Mouse (Mus musculus): ENCODE measurements around the gene Ino80e.
"Not testable (repeated sequence)": the region's sequence is repeated elsewhere in the genome, so short reads cannot be mapped to it uniquely, and the experiment has no call there.

The Ino80e gene

DNA sequence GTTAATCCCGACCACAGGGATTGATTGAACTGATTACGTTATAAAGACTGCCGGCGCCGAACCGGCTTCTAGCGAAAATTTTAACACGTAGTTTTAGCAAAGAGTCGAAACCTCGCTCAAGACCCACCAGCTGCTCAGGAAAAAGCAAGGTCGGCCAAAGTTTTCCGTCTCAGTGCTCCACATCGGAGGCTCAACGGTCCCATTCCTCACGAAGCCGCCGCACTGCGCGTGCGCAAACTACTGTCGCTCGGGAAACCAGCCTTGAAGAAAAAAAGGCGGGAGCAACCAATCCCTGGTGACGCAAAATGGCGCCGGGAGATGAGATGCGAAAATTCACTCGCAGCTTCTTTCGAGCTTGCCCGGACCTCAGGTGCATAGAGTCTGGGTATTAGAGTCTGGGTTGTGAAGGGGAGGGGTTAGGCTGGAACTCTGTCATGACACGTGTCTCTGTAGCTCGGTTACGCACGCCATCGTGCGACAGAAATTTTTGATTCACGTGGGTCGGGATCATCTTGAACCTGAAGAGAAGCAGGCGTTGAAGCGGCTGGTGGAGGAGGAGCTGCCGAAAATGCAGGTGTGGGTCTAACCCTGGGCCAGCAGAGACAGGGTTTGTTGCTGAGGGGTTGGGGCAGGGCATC, at the start of gene Ino80e:
Gene Ino80e (minus strand): TSS at position 231 of the 638 bp plus-strand sequence.
- DNase-seq (ENCODE audit: low spot score in 2 of 2): peak; percentile 92 to 95

- no peak for DNase-seq (ENCODE audit: low spot score in 2 of 2)
Observed at GRCm38 (mm10) chr7:126905590-126905989, 43.4 kb upstream of the Ino80e start.

- not testable (repeated sequence) for DNase-seq (ENCODE audit: low spot score in 2 of 2)
Observed at GRCm38 (mm10) chr7:126899781-126900180, 37.6 kb upstream of the Ino80e start.

DNA sequence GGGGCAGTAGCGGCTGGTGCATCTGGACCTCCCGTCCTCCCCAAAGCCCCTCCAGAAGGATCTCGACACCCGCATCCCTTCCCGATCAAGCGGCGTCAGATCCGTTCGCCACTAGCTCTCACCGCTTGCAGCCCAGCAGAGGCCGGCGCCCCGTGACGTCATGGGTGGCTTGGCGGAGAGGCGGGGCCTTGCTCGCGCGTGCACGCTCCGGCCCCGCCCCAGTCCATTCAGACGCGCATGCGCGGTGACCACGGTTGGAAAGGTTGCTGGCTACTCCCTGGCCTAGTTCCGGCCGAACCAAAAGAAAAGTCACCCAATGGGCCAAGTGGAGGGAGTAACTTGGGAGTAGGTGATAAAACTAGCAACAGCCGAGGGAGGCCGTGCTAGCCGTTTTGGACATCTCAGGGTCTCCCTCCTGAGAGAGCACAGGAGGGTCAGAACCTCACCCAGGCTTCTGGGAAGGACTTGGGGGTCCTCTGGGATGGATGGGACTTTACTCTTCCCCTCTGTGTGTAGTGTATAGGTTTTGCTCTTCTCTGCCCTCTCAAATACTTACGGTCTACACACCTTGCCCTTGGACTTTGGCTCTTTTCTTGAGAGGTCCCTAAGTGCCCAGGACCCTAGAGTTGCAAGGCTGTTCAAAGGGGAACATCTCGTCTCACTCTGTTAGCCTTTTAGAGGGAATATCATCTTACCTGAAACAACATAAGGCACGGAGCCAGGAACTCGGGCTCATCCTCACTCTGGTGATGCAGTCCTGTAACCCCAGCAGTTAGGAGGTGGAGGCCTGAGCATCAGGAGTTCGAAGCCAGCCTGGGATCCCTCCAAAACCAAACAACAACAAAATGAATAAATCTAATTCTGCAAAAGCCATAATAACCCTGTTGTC, 36.2 kb upstream of the Ino80e start:
- DNase-seq (ENCODE audit: low spot score in 2 of 2): peak; percentile 90

DNA sequence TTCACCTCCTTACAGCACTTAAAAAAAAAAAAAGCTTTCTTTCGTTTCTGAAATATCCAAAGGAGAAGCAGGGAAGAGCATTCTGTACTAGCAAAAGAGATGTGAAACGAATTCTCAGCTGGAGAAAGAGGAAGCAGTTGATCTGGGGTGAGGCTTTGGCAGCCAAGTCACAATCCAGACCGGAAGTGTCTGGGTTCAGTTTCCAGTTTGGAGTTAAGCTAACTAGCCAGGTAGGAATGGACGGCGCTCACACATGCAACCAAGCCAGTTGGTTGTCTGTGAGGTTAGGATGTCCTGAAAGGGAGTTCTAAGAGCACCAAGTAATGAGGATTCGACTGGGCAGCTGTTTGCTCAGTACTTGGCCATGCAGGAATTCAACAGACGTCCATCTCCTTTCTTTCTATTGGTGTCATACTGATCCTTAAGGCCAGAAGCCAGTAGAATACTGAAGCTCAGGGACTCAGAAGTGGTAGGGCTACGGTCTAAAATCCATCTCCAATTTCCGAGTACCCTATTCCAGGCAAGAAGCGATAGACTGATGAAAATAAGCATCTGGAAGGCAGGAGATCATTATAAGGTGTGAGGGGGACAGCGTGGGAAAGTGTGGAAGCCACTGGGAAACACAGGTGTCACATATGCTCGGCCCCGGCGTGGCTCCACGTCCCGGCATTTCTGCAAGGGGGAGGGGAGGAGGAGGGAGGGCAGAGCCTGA, 35.4 kb upstream of the Ino80e start:
- DNase-seq (ENCODE audit: low spot score in 2 of 2): no peak

GRCm38 (mm10) chr7:126896912-126897311, 34.7 kb upstream of the Ino80e start:
- no peak for DNase-seq (ENCODE audit: low spot score in 2 of 2)

- DNase-seq (ENCODE audit: low spot score in 2 of 2): no peak
Observed at GRCm38 (mm10) chr7:126888852-126889251, 26.7 kb upstream of the Ino80e start.

- no peak for DNase-seq (ENCODE audit: low spot score in 2 of 2)
Observed at GRCm38 (mm10) chr7:126887281-126887680, 25.1 kb upstream of the Ino80e start.

GRCm38 (mm10) chr7:126884286-126885164, 22.3 kb upstream of the Ino80e start, which contains the start of gene Taok2:
TSS of gene Taok2 (minus strand) at chr7:126884703.
- DNase-seq (ENCODE audit: low spot score in 2 of 2): peak; percentile 98

DNA sequence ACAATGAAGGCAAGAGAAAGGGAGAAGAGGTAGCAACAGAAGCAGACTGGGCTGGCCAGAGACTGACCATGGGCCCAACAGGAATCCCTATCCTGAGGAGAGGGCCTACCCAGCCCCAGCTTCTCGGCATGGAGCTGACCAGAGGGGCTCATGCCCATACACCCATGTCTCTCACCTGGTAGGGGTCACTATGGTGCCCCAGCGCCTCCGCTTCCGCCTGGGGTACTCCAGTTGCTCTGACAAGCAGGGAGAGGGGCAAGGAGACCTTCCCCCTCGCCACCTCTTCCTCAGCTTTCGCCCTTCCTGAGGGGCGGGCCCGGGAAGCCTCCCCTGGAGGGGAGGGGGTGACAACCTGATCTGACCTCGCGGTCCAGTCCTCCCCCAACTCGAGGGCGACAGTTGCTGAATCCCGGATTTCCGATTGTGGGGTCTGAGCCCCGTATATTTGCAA, 21.6 kb upstream of the Ino80e start:
- no peak for DNase-seq (ENCODE audit: low spot score in 2 of 2)

DNA sequence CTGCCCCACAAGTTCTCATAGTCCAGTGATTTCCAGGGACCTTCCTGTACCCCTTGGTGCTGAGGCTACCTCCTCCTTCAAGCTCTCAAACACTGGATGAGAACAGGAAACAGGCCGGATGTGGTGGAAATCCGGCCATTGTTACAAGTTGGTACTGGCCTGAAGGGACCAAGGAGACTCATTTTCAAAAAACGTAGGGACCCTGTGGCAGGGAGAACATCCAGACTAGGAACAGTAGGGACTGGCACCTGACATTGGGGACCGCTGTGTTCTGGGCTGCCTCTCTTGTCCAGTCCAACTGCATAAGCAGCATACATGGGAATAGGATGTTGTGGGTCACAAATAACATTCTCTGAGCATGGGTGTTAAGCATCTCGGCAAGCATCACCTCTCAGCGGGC, 18.9 kb upstream of the Ino80e start:
- no peak for DNase-seq (ENCODE audit: low spot score in 2 of 2)

- DNase-seq (ENCODE audit: low spot score in 2 of 2): no peak
Observed at GRCm38 (mm10) chr7:126877239-126877638, 15.1 kb upstream of the Ino80e start.

GRCm38 (mm10) chr7:126870520-126870891, 8.3 kb upstream of the Ino80e start:
- no peak for DNase-seq (ENCODE audit: low spot score in 2 of 2)

- DNase-seq (ENCODE audit: low spot score in 2 of 2): no peak
Observed at GRCm38 (mm10) chr7:126869780-126870519, 7.8 kb upstream of the Ino80e start.

GRCm38 (mm10) chr7:126868003-126868402, 5.8 kb upstream of the Ino80e start:
- DNase-seq (ENCODE audit: low spot score in 2 of 2): no peak

DNA sequence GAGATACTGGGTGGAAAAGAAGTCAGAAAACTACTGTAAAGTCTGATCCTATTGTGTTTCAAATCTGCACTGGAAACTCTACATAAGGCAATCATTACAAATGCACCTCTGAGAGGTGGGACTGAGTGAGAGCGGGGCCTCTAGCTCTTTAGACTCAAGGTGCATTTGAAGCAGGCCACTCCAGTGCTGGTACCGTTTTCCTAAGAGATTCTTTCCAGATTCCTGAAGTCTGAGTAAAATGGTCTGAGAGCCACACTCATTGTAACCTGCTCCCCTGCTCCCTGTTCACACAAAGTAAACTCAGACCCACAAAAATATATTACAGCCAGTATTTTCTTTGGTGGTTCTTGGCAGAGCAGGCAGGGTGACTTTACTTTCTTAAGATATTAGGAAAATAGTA, 5.4 kb upstream of the Ino80e start:
- no peak for DNase-seq (ENCODE audit: low spot score in 2 of 2)

GRCm38 (mm10) chr7:126863791-126864190, 1.6 kb upstream of the Ino80e start:
- no peak for DNase-seq (ENCODE audit: low spot score in 2 of 2)

DNA sequence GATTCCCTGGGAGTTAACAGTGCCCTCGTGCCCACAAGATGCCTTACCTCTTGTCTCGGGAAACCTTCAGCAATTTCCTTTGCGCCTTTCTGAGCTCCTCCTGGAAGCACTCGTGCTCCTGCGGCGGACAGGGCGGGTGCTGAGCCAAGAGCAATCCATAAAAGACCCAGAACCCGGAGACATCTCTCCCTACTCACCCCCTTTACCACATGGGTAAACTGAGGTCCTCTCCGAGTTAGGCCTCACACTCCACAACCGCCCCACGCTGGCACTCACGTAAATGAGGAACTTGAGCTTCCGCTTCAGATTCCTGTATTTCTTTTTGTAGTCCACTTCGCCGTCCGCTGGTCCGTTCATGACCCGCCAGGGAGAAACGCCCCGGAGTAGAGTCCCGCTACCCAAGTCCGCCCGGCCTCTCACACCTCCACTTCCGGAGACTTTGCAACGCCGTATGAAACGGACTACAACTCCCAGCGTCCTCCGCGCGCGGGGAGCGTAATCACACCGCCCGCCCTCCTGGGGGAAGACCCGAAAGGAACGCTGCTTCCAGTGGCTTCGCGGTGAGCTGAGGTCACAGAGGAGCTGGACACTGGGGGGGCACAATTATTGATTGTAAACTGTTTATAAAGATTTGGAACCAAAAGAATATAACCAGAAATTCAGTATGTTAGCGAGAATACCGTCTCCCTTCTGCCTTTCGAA, 597 bp downstream of the Ino80e start, which contains the start of gene Hirip3:
Gene Hirip3 (plus strand): TSS at position 544 of the 702 bp plus-strand sequence.
- DNase-seq (ENCODE audit: low spot score in 2 of 2): peak; percentile 92 to 93

DNA sequence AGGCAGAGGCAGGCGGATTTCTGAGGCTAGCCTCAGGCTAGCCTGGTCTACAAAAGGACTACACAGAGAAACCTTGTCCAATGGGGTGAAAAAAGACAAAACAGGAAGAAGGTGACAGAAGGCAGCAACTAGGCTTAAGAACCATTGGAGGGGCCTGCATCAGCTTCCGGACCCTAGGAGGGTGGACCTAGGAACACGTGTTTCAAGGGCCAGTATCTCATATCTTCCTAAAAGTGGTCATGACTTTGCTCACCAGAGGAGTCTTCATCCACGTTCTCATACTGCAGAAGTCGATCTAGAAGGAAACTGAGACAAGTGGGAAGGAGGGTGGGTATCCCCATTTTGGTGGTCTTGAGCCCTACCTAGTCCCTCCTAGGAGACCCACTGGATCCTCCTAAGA, 1.2 kb downstream of the Ino80e start:
- DNase-seq (ENCODE audit: low spot score in 2 of 2): no peak
